Mouse (Mus musculus): ENCODE measurements around the gene 1190005I06Rik. TPM values are rescaled to one million over a fixed set of nuclear protein-coding genes. Genes with fewer than 3 reads are reported as not detected.

1190005I06Rik gene
- polyA plus RNA-seq (2012; fragmentation: generic; extraction: Trizol): 2.6 TPM
- long read RNA-seq, experiment 1, transcript 1190005I06Rik-201 (4 exons, 844 nt): major isoform, 7 of 7 reads
- long read RNA-seq, experiment 1, partial matches to known transcripts: 0 of 7 reads
- long read RNA-seq, experiment 1, other reads (novel, unspliced or antisense): 0 of 7 reads
- long read RNA-seq, experiment 2: 0 reads

DNA sequence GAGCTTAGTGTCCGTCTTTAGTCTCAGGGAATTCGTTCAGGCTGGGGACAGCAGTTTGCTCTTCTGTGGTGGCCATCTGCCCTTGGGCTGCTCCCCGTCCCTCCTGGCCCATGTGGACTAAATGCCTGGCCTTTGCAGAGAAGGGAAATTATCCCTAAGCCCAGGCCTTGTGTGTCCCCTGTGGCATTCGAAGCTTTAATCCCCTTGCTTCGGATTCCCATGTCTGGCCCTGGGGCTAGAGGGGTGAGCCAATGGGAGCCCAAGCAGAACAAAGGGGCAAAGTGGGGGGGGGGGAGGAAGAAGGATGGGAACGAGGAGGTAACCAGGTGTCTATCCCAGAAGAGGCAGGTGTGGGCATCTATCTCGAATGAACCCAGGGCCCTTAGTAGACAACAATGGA is at the start of gene 1190005I06Rik:
TSS of gene 1190005I06Rik (minus strand) at position 101 of the 400 bp plus-strand sequence.
- H3K79me3 ChIP-seq (ENCODE audit: low read depth): no peaks in the 10 kb centered on the region
- no peak within 1 kb of the TSS for H3ac ChIP-seq (ENCODE audit: control insufficient read depth, insufficient read length, low read depth)
- H3K36me3 ChIP-seq (ENCODE audit: control insufficient read depth, insufficient read depth): peaks cover 3% of the 10 kb centered on the region
- H3K4me3 ChIP-seq (ENCODE audit: insufficient read depth, poor library complexity, severe bottlenecking): no peak within 1 kb of the TSS
- TF ChIP-seq FOSL1 (IDR thresholded peaks at IDR 0.05; ENCODE audit: insufficient read depth, low read length, poor library complexity, severe bottlenecking) (no peak), MYOD1 (IDR thresholded peaks at IDR 0.05; ENCODE audit: control insufficient read depth, insufficient read length, low read depth) (no peak), USF1 (IDR thresholded peaks at IDR 0.05; ENCODE audit: low read depth) (no peak), MYOG (IDR thresholded peaks at IDR 0.05; ENCODE audit: control insufficient read depth, extremely low read depth, insufficient read length) (no peak)
- no peaks in the 10 kb centered on the region for H3K79me2 ChIP-seq (ENCODE audit: control insufficient read depth, insufficient read depth)
- H3K27me3 ChIP-seq (ENCODE audit: control insufficient read depth, insufficient read depth, insufficient read length): no peaks in the 10 kb centered on the region

DNA sequence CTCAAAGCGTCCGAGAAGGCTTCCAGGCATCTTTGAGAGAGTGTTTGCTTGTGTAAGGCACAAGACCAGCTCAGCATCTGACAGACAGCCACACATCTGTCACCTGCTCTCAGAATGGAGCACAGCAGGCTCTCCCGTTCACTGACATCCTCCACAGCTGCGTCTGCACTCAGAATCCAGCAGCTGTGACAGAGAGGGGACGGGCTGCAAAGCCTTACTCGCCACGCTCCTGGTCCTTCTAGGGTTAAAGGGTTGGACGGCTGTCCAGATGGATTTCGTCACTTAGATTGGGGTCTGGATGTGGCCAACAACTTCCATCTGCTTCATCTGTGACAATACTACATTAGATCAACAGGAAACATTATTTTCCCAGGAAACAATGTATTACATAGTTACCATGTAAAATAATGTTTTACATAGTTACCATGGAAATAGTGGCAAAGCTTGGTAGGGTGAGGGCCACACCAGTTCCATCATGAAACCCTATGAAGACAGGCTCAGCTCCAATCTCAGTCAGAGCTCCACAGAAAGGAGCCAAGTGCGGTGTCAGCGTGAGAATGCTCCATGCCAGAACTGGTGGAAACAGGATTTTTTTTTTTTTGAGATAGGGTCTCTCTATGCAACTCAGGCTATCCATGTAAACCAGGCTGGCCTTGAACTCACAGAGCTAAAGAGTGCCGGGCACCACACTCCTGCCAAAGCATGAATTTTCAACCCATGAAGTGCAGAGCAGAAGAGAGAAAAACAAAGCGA is 49.1 kb upstream of the 1190005I06Rik start:
- Histone ChIP-seq H3K79me3 (ENCODE audit: low read depth) (no peaks in the 10 kb centered on the region), H3K27me3 (ENCODE audit: control insufficient read depth, insufficient read depth, insufficient read length) (peaks cover 45% of the 10 kb centered on the region), H3K36me3 (ENCODE audit: control insufficient read depth, insufficient read depth) (no peaks in the 10 kb centered on the region), H3K4me3 (ENCODE audit: insufficient read depth, poor library complexity, severe bottlenecking) (no peak overlapping the region), H3K79me2 (ENCODE audit: control insufficient read depth, insufficient read depth) (no peaks in the 10 kb centered on the region), H3ac (ENCODE audit: control insufficient read depth, insufficient read length, low read depth) (no peak overlapping the region)
- TF ChIP-seq CTCF (IDR thresholded peaks at IDR 0.05; ENCODE audit: control insufficient read depth, insufficient read depth, insufficient read length) (no peak), FOSL1 (IDR thresholded peaks at IDR 0.05; ENCODE audit: insufficient read depth, low read length, poor library complexity, severe bottlenecking) (no peak), USF1 (IDR thresholded peaks at IDR 0.05; ENCODE audit: low read depth) (no peak), MAX (IDR thresholded peaks at IDR 0.05) (no peak), CEBPB (IDR thresholded peaks at IDR 0.05; ENCODE audit: low read depth) (no peak), MYOD1 (IDR thresholded peaks at IDR 0.05; ENCODE audit: control insufficient read depth, insufficient read length, low read depth) (no peak), MYOG (IDR thresholded peaks at IDR 0.05; ENCODE audit: control insufficient read depth, extremely low read depth, insufficient read length) (no peak)

DNA sequence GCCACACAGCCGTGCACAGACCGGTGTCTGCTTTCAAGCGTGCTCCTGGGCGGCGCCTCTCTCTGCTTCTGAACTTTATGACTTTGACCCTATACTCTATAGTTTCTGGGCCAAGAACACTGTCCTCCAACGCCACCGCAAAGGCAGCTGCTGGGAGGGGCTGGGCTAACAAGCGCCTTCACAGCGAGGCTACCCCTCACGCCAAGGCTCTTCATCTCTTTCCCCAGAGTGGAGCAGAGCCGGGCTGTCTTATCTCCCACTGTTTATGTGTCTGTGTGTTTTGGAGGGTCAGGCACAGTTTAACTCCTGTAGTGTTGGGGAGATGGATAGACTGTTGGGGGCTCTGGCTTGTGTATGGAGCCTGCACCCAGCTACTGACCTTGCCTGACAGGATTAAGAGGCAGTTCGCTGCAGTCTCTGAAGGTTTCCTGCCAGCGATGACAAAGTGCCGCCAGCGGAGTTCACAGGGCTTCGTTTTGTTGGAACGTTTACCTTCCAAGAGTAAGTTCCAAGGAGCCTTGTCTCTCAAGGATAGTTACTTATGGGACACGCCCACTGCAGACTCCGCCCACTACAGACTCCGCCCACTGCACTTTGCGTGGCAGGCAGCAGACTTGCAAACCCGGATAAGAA is 46.5 kb upstream of the 1190005I06Rik start:
- H3K27me3 ChIP-seq (ENCODE audit: control insufficient read depth, insufficient read depth, insufficient read length): peaks cover 41% of the 10 kb centered on the region
- no peaks in the 10 kb centered on the region for H3K79me2 ChIP-seq (ENCODE audit: control insufficient read depth, insufficient read depth)
- H3K4me3 ChIP-seq (ENCODE audit: insufficient read depth, poor library complexity, severe bottlenecking): no peak overlapping the region
- no peak overlapping the region for H3ac ChIP-seq (ENCODE audit: control insufficient read depth, insufficient read length, low read depth)
- no peaks in the 10 kb centered on the region for H3K36me3 ChIP-seq (ENCODE audit: control insufficient read depth, insufficient read depth)
- no peak for TF ChIP-seq CTCF (IDR thresholded peaks at IDR 0.05; ENCODE audit: control insufficient read depth, insufficient read depth, insufficient read length)
- no peak for TF ChIP-seq USF1 (IDR thresholded peaks at IDR 0.05; ENCODE audit: low read depth)
- TF ChIP-seq CEBPB (IDR thresholded peaks at IDR 0.05; ENCODE audit: low read depth): no peak
- TF ChIP-seq MYOD1 (IDR thresholded peaks at IDR 0.05; ENCODE audit: control insufficient read depth, insufficient read length, low read depth): no peak
- TF ChIP-seq MAX (IDR thresholded peaks at IDR 0.05): no peak
- no peak for TF ChIP-seq MYOG (IDR thresholded peaks at IDR 0.05; ENCODE audit: control insufficient read depth, extremely low read depth, insufficient read length)
- no peak for TF ChIP-seq FOSL1 (IDR thresholded peaks at IDR 0.05; ENCODE audit: insufficient read depth, low read length, poor library complexity, severe bottlenecking)
- H3K79me3 ChIP-seq (ENCODE audit: low read depth): no peaks in the 10 kb centered on the region

- Histone ChIP-seq H3K27me3 (ENCODE audit: control insufficient read depth, insufficient read depth, insufficient read length) (peaks cover 51% of the 10 kb centered on the region), H3K4me3 (ENCODE audit: insufficient read depth, poor library complexity, severe bottlenecking) (no peak overlapping the region), H3K79me3 (ENCODE audit: low read depth) (no peaks in the 10 kb centered on the region), H3ac (ENCODE audit: control insufficient read depth, insufficient read length, low read depth) (no peak overlapping the region), H3K79me2 (ENCODE audit: control insufficient read depth, insufficient read depth) (no peaks in the 10 kb centered on the region), H3K36me3 (ENCODE audit: control insufficient read depth, insufficient read depth) (no peaks in the 10 kb centered on the region)
- TF ChIP-seq CEBPB (IDR thresholded peaks at IDR 0.05; ENCODE audit: low read depth): no peak
- no peak for TF ChIP-seq MYOD1 (IDR thresholded peaks at IDR 0.05; ENCODE audit: control insufficient read depth, insufficient read length, low read depth)
- TF ChIP-seq MYOG (IDR thresholded peaks at IDR 0.05; ENCODE audit: control insufficient read depth, extremely low read depth, insufficient read length): no peak
- TF ChIP-seq CTCF (IDR thresholded peaks at IDR 0.05; ENCODE audit: control insufficient read depth, insufficient read depth, insufficient read length): no peak
- no peak for TF ChIP-seq USF1 (IDR thresholded peaks at IDR 0.05; ENCODE audit: low read depth)
- no peak for TF ChIP-seq MAX (IDR thresholded peaks at IDR 0.05)
- TF ChIP-seq FOSL1 (IDR thresholded peaks at IDR 0.05; ENCODE audit: insufficient read depth, low read length, poor library complexity, severe bottlenecking): no peak
Measured at GRCm38 (mm10) chr8:120692934-120693333, 45.5 kb upstream of the 1190005I06Rik start.

DNA sequence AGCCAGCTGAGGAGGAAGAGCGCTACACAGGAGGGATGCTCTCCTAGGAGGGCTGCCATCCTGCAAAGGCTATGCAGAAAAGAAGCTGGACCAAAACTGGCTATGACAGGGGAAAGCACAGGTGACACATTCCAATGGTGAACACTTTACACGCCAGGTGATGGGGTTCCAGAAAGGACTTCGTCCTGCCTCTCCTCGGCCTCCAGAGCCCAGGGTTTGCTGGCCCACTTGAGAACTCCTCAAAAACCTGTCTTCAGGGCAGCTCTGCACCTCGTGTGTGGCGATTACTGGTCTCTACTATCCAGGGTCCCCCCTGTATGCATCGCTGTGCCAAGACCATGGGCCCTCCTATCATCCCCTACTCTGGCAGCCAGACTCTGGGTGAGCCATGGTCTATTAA is 41.1 kb upstream of the 1190005I06Rik start:
- TF ChIP-seq CTCF (IDR thresholded peaks at IDR 0.05; ENCODE audit: control insufficient read depth, insufficient read depth, insufficient read length) (no peak), MYOD1 (IDR thresholded peaks at IDR 0.05; ENCODE audit: control insufficient read depth, insufficient read length, low read depth) (no peak), MYOG (IDR thresholded peaks at IDR 0.05; ENCODE audit: control insufficient read depth, extremely low read depth, insufficient read length) (no peak), CEBPB (IDR thresholded peaks at IDR 0.05; ENCODE audit: low read depth) (no peak), MAX (IDR thresholded peaks at IDR 0.05) (no peak), FOSL1 (IDR thresholded peaks at IDR 0.05; ENCODE audit: insufficient read depth, low read length, poor library complexity, severe bottlenecking) (no peak), USF1 (IDR thresholded peaks at IDR 0.05; ENCODE audit: low read depth) (no peak)
- Histone ChIP-seq H3K79me3 (ENCODE audit: low read depth) (no peaks in the 10 kb centered on the region), H3K4me3 (ENCODE audit: insufficient read depth, poor library complexity, severe bottlenecking) (no peak overlapping the region)

More for the DNA sequence above, 41.1 kb upstream of the 1190005I06Rik start:
- Histone ChIP-seq H3ac (ENCODE audit: control insufficient read depth, insufficient read length, low read depth) (no peak overlapping the region), H3K27me3 (ENCODE audit: control insufficient read depth, insufficient read depth, insufficient read length) (peaks cover 62% of the 10 kb centered on the region), H3K79me2 (ENCODE audit: control insufficient read depth, insufficient read depth) (no peaks in the 10 kb centered on the region), H3K36me3 (ENCODE audit: control insufficient read depth, insufficient read depth) (no peaks in the 10 kb centered on the region)

Measured in C2C12 (cell line).